Mouse (Mus musculus) CD8-positive naive resting alpha-beta T cell, adult 57 days (primary cell): Measurements from ENCODE around the gene Elavl4. TPM values are rescaled to one million over a fixed set of nuclear protein-coding genes. Genes with fewer than 3 reads are reported as not detected.

Source experiments
- total RNA-seq: library from RNA; stranded (reverse); gene quantifications from one replicate; pipeline ENCODE4 v1.2.4, GENCODE M21; 2023

Gene Elavl4
- total RNA-seq, result not detected

DNA sequence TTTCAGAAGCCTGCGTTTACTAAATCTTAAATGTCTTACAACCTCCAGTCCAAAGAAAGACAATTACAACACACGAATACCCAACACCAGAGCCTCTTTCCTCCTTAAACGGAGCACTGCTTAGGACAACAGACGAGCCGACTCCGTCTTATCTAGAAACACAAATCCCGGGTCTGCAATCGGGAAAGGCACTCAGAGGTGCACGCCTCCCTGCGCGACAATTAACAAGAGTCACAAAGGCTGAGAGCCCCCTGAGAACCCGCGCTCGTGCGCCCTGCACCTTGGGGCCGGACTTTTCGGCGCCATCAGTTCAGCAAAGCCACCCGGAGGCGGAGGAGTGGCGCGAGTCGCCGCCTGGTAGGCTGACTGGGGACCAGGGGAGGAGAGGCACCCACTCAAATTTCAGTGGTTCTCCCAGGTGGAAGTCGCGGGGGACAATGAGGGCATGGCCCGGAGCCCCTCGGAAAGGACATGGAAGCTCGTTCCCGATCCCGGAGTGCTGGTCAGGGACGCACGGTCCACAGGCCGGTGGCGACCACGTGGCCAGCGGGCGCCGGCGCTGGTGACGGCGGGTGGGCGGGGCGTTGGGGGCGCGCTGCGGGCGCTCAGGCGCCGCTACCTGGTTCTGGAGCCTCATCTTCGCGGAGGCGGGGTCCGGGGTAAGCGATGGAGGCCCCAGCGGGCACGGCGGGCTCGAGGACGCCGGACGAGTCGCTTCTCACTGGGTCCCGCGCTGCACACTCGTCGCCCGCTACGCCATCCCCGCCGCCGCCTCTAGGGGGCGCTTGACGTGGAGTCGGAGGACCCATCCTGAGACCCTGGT lies at the start of gene Elavl4:
Elavl4 (minus strand) TSS at position 732 of the 823 bp plus-strand sequence.

DNA sequence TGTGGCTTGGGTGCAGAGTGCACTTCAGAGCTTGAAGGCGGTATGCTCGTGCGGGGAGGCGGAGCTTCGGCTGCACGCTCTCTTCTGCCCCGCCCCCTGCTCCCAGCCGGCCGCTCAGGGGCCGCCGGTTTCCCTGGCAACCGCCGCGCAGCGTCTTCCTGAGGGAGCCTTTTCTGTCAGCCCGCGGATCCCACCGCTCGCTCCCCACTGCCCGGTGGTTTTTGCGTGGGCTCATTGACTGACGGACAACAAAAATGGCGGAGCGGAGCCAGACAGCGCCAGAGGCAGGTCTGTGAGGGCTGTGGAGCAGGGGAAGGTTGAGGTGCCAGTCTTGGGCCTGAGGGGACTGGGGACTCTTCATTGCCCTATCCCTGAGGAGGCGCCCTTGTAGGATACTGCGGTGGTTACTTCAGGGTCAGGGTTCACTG lies 45.9 kb upstream of the Elavl4 start, which contains the start of gene Agbl4:
Agbl4 (plus strand) TSS at position 44 of the 428 bp plus-strand sequence.

Other genes with a start within 250 kb of the Elavl4 start
- not detected for gene Agbl4, start 45.8 kb upstream of the Elavl4 start, total RNA-seq